Mouse (Mus musculus): ENCODE results near the gene Olfr3. TPM values are rescaled to one million over a fixed set of nuclear protein-coding genes. Genes with fewer than 3 reads are reported as not detected.

Olfr3 gene
- total RNA-seq (2014; rRNA removed) (not detected in 2 replicates), polyA plus RNA-seq (2015; fragmentation: Nextera tagmentation; extraction: Ambion mirVana) (not detected in 2 replicates)

DNA sequence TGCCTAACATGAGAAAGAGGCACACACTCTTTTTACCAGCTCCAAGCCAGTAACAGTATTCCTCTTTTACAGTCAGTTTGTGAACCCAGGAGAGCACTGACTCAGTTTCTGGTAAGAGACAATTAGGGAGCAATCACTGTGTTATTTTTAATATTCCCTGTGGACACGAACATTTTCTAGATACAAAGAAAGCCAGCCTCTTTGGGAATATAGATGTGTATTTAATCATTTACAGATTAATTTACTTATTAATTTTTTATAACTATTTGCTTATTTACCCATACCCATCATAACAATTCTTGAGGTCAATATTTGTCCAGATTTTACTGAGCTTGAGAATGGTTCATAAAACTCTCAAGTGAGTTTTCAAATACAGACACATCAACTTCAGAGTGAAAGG lies at the start of gene Olfr3:
Olfr3 (minus strand) TSS at position 101 of the 400 bp plus-strand sequence.
- H3K4me2 ChIP-seq (ENCODE audit: low read depth, low read length): no peak within 1 kb of the TSS
- no peaks in the 10 kb centered on the region for H3K36me3 ChIP-seq (ENCODE audit: insufficient read depth, low read length)
- H3K9ac ChIP-seq (replicated peaks; ENCODE audit: low read length): no peak within 1 kb of the TSS
- 64% methylated on average over 1 of the region's 1 CpGs for WGBS
- TF ChIP-seq CTCF (IDR thresholded peaks at IDR 0.05; ENCODE audit: low read depth): no peak
- H3K4me1 ChIP-seq (ENCODE audit: insufficient read depth, low read length): no peaks in the 10 kb centered on the region
- DNase-seq (ENCODE audit: low spot score) (no peak), ATAC-seq (no peak)
- H3K27me3 ChIP-seq (ENCODE audit: insufficient read depth, low read length): no peaks in the 10 kb centered on the region
- peaks cover 22% of the 10 kb centered on the region; the same call in 1 of the 2 replicates for H3K9me3 ChIP-seq (ENCODE audit: low read length)
- H3K27ac ChIP-seq: no peak within 1 kb of the TSS
- H3K4me3 ChIP-seq (ENCODE audit: low read length): no peak within 1 kb of the TSS

DNA sequence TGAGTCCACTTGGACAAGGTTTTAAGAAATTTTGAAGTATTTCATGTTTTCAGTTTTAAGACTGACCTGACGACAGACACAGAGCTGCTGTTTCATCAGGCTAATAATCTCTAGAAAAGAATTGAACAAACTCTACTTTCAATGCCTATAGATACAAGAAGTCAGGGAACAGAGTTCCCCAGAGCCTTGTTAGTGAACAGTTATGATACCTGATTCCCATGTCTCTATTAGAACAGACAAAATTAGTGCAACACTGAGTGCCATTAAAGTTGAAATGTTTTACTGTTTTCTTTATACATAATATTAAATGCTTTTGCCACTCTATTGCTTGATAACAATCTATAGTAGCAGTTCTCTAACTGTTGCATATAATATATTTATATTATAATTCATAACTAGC lies 45.7 kb upstream of the Olfr3 start, which contains the start of gene Olfr351:
Olfr351 (minus strand) TSS at position 101 of the 400 bp plus-strand sequence.
- no peak within 1 kb of the TSS for H3K4me2 ChIP-seq (ENCODE audit: low read depth, low read length)
- no peaks in the 10 kb centered on the region for H3K4me1 ChIP-seq (ENCODE audit: insufficient read depth, low read length)
- DNase-seq (ENCODE audit: low spot score): no peak
- H3K9me3 ChIP-seq (ENCODE audit: low read length): peaks cover 11% of the 10 kb centered on the region
- H3K4me3 ChIP-seq (ENCODE audit: low read length): no peak within 1 kb of the TSS
- TF ChIP-seq CTCF (IDR thresholded peaks at IDR 0.05; ENCODE audit: low read depth): no peak
- no peak within 1 kb of the TSS for H3K9ac ChIP-seq (replicated peaks; ENCODE audit: low read length)
- no peaks in the 10 kb centered on the region for H3K36me3 ChIP-seq (ENCODE audit: insufficient read depth, low read length)
- no peak within 1 kb of the TSS for H3K27ac ChIP-seq
- no peak for ATAC-seq
- 86% methylated on average over 1 of the region's 1 CpGs for WGBS
- H3K27me3 ChIP-seq (ENCODE audit: insufficient read depth, low read length): no peaks in the 10 kb centered on the region

- peaks cover 15% of the 10 kb centered on the region for H3K9me3 ChIP-seq (ENCODE audit: low read length)
- ATAC-seq: no peak
- no peak within 1 kb of the TSS for H3K4me2 ChIP-seq (ENCODE audit: low read depth, low read length)
- H3K4me1 ChIP-seq (ENCODE audit: insufficient read depth, low read length): no peaks in the 10 kb centered on the region
- H3K27me3 ChIP-seq (ENCODE audit: insufficient read depth, low read length): no peaks in the 10 kb centered on the region
- DNase-seq (ENCODE audit: low spot score): no peak
- H3K27ac ChIP-seq: no peak within 1 kb of the TSS
- H3K9ac ChIP-seq (replicated peaks; ENCODE audit: low read length): no peak within 1 kb of the TSS
- TF ChIP-seq CTCF (IDR thresholded peaks at IDR 0.05; ENCODE audit: low read depth): no peak
- H3K36me3 ChIP-seq (ENCODE audit: insufficient read depth, low read length): no peaks in the 10 kb centered on the region
- 82% methylated on average over 1 of the region's 1 CpGs for WGBS
- H3K4me3 ChIP-seq (ENCODE audit: low read length): no peak within 1 kb of the TSS
Measured at GRCm38 (mm10) chr2:36846010-36846409, 29.2 kb upstream of the Olfr3 start, which contains the start of gene Olfr350. Gene Olfr350 (plus strand): TSS chr2:36846310.

GRCm38 (mm10) chr2:36790238-36790637 lies 26.6 kb downstream of the Olfr3 start, which contains the start of gene Olfr50:
Gene Olfr50 (plus strand): TSS chr2:36790538.
- 90% methylated on average over 2 of the region's 2 CpGs for WGBS
- Histone ChIP-seq H3K27me3 (ENCODE audit: insufficient read depth, low read length) (no peaks in the 10 kb centered on the region), H3K9ac (replicated peaks; ENCODE audit: low read length) (no peak within 1 kb of the TSS), H3K36me3 (ENCODE audit: insufficient read depth, low read length) (no peaks in the 10 kb centered on the region), H3K27ac (no peak within 1 kb of the TSS), H3K4me1 (ENCODE audit: insufficient read depth, low read length) (no peaks in the 10 kb centered on the region), H3K4me3 (ENCODE audit: low read length) (no peak within 1 kb of the TSS), H3K4me2 (ENCODE audit: low read depth, low read length) (no peak within 1 kb of the TSS), H3K9me3 (ENCODE audit: low read length) (0 out of 2 replicates have a peak, but pooled peaks cover 8% of the 10 kb centered on the region)
- no peak for TF ChIP-seq CTCF (IDR thresholded peaks at IDR 0.05; ENCODE audit: low read depth)
- ATAC-seq (no peak), DNase-seq (ENCODE audit: low spot score) (no peak)

DNA sequence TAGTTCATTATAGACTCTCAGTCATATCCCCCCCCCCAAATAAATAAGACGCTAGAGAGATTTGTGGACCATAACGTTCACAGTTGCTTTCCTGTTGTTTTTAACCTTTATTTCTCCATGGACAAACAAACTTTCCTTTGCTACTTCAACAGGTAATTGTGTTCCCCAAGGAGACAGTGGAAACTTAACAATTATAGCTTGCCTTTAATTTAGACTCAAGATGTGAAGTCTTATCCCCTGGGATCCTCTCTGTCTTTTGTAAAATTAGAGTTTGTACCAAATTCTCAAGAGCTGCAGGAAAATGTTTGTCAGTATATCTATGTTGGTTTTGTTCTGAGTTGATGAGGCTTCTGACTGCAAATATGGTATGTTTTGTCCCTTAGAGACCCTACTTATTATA lies 32.9 kb downstream of the Olfr3 start, which contains the start of gene Olfr348:
Olfr348 (plus strand) TSS at position 301 of the 400 bp plus-strand sequence.
- 68% methylated on average over 2 of the region's 2 CpGs for WGBS
- Histone ChIP-seq H3K4me1 (ENCODE audit: insufficient read depth, low read length) (no peaks in the 10 kb centered on the region), H3K27me3 (ENCODE audit: insufficient read depth, low read length) (no peaks in the 10 kb centered on the region), H3K4me3 (ENCODE audit: low read length) (no peak within 1 kb of the TSS), H3K9ac (replicated peaks; ENCODE audit: low read length) (no peak within 1 kb of the TSS), H3K9me3 (ENCODE audit: low read length) (0 out of 2 replicates have a peak, but pooled peaks cover 4% of the 10 kb centered on the region), H3K36me3 (ENCODE audit: insufficient read depth, low read length) (no peaks in the 10 kb centered on the region), H3K4me2 (ENCODE audit: low read depth, low read length) (no peak within 1 kb of the TSS), H3K27ac (no peak within 1 kb of the TSS)
- no peak for TF ChIP-seq CTCF (IDR thresholded peaks at IDR 0.05; ENCODE audit: low read depth)
- DNase-seq (ENCODE audit: low spot score): no peak
- no peak for ATAC-seq

Other genes with a start within 250 kb of the Olfr3 start
- not detected in 2 replicates for gene Olfr345, start 177.0 kb downstream of the Olfr3 start, total RNA-seq (2014; rRNA removed)
- gene Olfr345, start 177.0 kb downstream of the Olfr3 start, polyA plus RNA-seq (2015; fragmentation: Nextera tagmentation; extraction: Ambion mirVana): not detected in 2 replicates
- gene Olfr346, start 131.2 kb downstream of the Olfr3 start, total RNA-seq (2014; rRNA removed): not detected in 2 replicates
- gene Olfr346, start 131.2 kb downstream of the Olfr3 start, polyA plus RNA-seq (2015; fragmentation: Nextera tagmentation; extraction: Ambion mirVana): not detected in 2 replicates
- gene Olfr347, start 85.1 kb downstream of the Olfr3 start, total RNA-seq (2014; rRNA removed): not detected in 2 replicates
- gene Olfr347, start 85.1 kb downstream of the Olfr3 start, polyA plus RNA-seq (2015; fragmentation: Nextera tagmentation; extraction: Ambion mirVana): not detected in 2 replicates
- gene Olfr348, start 32.8 kb downstream of the Olfr3 start, total RNA-seq (2014; rRNA removed): not detected in 2 replicates
- gene Olfr348, start 32.8 kb downstream of the Olfr3 start, polyA plus RNA-seq (2015; fragmentation: Nextera tagmentation; extraction: Ambion mirVana): not detected in 2 replicates
- gene Olfr50, start 26.5 kb downstream of the Olfr3 start, total RNA-seq (2014; rRNA removed): not detected in 2 replicates
- gene Olfr50, start 26.5 kb downstream of the Olfr3 start, polyA plus RNA-seq (2015; fragmentation: Nextera tagmentation; extraction: Ambion mirVana): not detected in 2 replicates
- gene Olfr350, start 29.3 kb upstream of the Olfr3 start, total RNA-seq (2014; rRNA removed): not detected in 2 replicates
- gene Olfr350, start 29.3 kb upstream of the Olfr3 start, polyA plus RNA-seq (2015; fragmentation: Nextera tagmentation; extraction: Ambion mirVana): not detected in 2 replicates
- not detected in 2 replicates for gene Olfr351, start 45.6 kb upstream of the Olfr3 start, total RNA-seq (2014; rRNA removed)
- gene Olfr351, start 45.6 kb upstream of the Olfr3 start, polyA plus RNA-seq (2015; fragmentation: Nextera tagmentation; extraction: Ambion mirVana): not detected in 2 replicates
- not detected in 2 replicates for gene Olfr352, start 51.4 kb upstream of the Olfr3 start, total RNA-seq (2014; rRNA removed)
- not detected in 2 replicates for gene Olfr352, start 51.4 kb upstream of the Olfr3 start, polyA plus RNA-seq (2015; fragmentation: Nextera tagmentation; extraction: Ambion mirVana)
- gene Olfr353, start 75.9 kb upstream of the Olfr3 start, total RNA-seq (2014; rRNA removed): not detected in 2 replicates
- gene Olfr353, start 75.9 kb upstream of the Olfr3 start, polyA plus RNA-seq (2015; fragmentation: Nextera tagmentation; extraction: Ambion mirVana): not detected in 2 replicates
- not detected in 2 replicates for gene Olfr354, start 88.6 kb upstream of the Olfr3 start, total RNA-seq (2014; rRNA removed)
- not detected in 2 replicates for gene Olfr354, start 88.6 kb upstream of the Olfr3 start, polyA plus RNA-seq (2015; fragmentation: Nextera tagmentation; extraction: Ambion mirVana)
- not detected in 2 replicates for gene Olfr355, start 111.9 kb upstream of the Olfr3 start, total RNA-seq (2014; rRNA removed)
- not detected in 2 replicates for gene Olfr355, start 111.9 kb upstream of the Olfr3 start, polyA plus RNA-seq (2015; fragmentation: Nextera tagmentation; extraction: Ambion mirVana)
- gene Olfr356, start 120.1 kb upstream of the Olfr3 start, total RNA-seq (2014; rRNA removed): not detected in 2 replicates
- gene Olfr356, start 120.1 kb upstream of the Olfr3 start, polyA plus RNA-seq (2015; fragmentation: Nextera tagmentation; extraction: Ambion mirVana): not detected in 2 replicates
- not detected in 2 replicates for gene Olfr357, start 176.8 kb upstream of the Olfr3 start, total RNA-seq (2014; rRNA removed)
- gene Olfr357, start 176.8 kb upstream of the Olfr3 start, polyA plus RNA-seq (2015; fragmentation: Nextera tagmentation; extraction: Ambion mirVana): not detected in 2 replicates
- not detected in 2 replicates for gene Olfr358, start 192.3 kb upstream of the Olfr3 start, total RNA-seq (2014; rRNA removed)
- gene Olfr358, start 192.3 kb upstream of the Olfr3 start, polyA plus RNA-seq (2015; fragmentation: Nextera tagmentation; extraction: Ambion mirVana): not detected in 2 replicates
- gene Olfr360, start 248.7 kb upstream of the Olfr3 start, total RNA-seq (2014; rRNA removed): not detected in 2 replicates
- not detected in 2 replicates for gene Olfr360, start 248.7 kb upstream of the Olfr3 start, polyA plus RNA-seq (2015; fragmentation: Nextera tagmentation; extraction: Ambion mirVana)